In the genomic region with DNA sequence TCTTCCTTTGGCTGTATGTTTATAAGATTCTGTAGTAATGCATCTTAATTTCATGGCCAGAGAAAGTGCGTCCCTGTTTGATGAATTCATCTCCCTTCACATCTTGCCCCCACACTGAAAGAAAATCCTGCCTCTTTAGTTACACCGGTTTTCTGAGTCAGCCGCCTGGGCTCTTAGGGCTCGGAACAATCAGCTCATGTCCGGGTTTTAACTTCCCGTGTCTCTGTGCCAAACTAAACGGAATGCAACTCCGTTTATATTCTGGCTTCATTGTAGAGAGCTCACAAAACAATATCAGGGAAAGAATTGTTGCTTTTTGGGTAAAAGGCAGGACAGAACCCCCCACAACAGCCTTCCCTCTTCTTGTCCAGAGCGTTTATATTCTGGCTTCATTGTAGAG, we compare ENCODE assay signal across 14 mouse cellular contexts. TPM values are rescaled to one million over a fixed set of nuclear protein-coding genes. Genes with fewer than 3 reads are reported as not detected.
DNase-seq lines count a peak whose midpoint lies in the region; ATAC-seq and TF ChIP-seq lines count a peak whose summit lies in the region.
"Had no signal": no experiment of that assay in that cellular context is flagged by ENCODE, and none has a peak within 500 bp of the region (broad histone marks: within the 10 kb centered on the region; RNA-seq: fewer than 3 reads in every experiment).

No protein-coding gene starts in this region.

- no peak for ATAC-seq in heart, embryonic 11.5 days (replicated peaks; ENCODE audit: insufficient number of reproducible peaks, low FRiP score, low TSS enrichment)
- ATAC-seq in heart, embryonic 15.5 days (replicated peaks; ENCODE audit: insufficient number of reproducible peaks, insufficient read depth, low FRiP score, low read depth) = 0 out of 2 replicates have a peak, but pooled peaks have one; percentile 49
- no peak for ATAC-seq in megakaryocyte, adult 5-6 weeks (ENCODE audit: poor library complexity, severe bottlenecking)
- ATAC-seq: intestine, embryonic 15.5 days had no signal

- TF ChIP-seq POLR2A in lung, adult 2 months (IDR thresholded peaks at IDR 0.05; ENCODE audit: borderline replicate concordance, extremely low read depth, low read depth, low read length) = no peak

- no peaks in the 10 kb centered on the region for H3K4me1 ChIP-seq in heart, embryonic 11.5 days (ENCODE audit: control insufficient read depth, insufficient read depth, low read length)
- H3K4me1 ChIP-seq in heart, embryonic 15.5 days (replicated peaks) = peaks cover 5% of the 10 kb centered on the region
- peaks cover 5% of the 10 kb centered on the region for H3K4me1 ChIP-seq in lung, adult 2 months (ENCODE audit: control insufficient read depth, insufficient read depth, low read length)
- H3K4me1 ChIP-seq: embryonic facial prominence, embryonic 15.5 days; intestine, embryonic 15.5 days had no signal

- H3K4me3 ChIP-seq in heart, embryonic 11.5 days (ENCODE audit: low read depth, low read length) = no peak overlapping the region
- no peak overlapping the region for H3K4me3 ChIP-seq in heart, embryonic 15.5 days
- no peak overlapping the region for H3K4me3 ChIP-seq in lung, adult 2 months (replicated peaks; ENCODE audit: extremely low read depth, low read depth, low read length)
- H3K4me3 ChIP-seq: embryonic facial prominence, embryonic 15.5 days; erythroblast, embryonic 14.5 days; forebrain, embryonic 10.5 days; hindbrain, embryonic 10.5 days; intestine, embryonic 15.5 days had no signal

- 79% methylated on average over 9 of the region's 9 CpGs for WGBS in heart, embryonic 11.5 days (ENCODE audit: insufficient replicate concordance)
- WGBS in heart, embryonic 15.5 days = 61% methylated on average over 9 of the region's 9 CpGs
- 56% methylated on average over 9 of the region's 9 CpGs for WGBS in lung, adult 2 months

- no peak overlapping the region for H3K4me2 ChIP-seq in heart, embryonic 11.5 days
- no peak overlapping the region for H3K4me2 ChIP-seq in heart, embryonic 15.5 days
- H3K4me2 ChIP-seq: embryonic facial prominence, embryonic 15.5 days; hindbrain, embryonic 14.5 days; intestine, embryonic 15.5 days had no signal

- peaks cover 7% of the 10 kb centered on the region; the same call in 1 of the 2 replicates for H3K36me3 ChIP-seq in heart, embryonic 11.5 days (ENCODE audit: control insufficient read depth, insufficient read depth, low read length)
- peaks cover 7% of the 10 kb centered on the region for H3K36me3 ChIP-seq in heart, embryonic 15.5 days
- H3K36me3 ChIP-seq: G1E had no signal

- H3K27me3 ChIP-seq in heart, embryonic 11.5 days (ENCODE audit: control insufficient read depth, insufficient read depth, low read length) = no peaks in the 10 kb centered on the region
- H3K27me3 ChIP-seq in heart, embryonic 15.5 days = no peaks in the 10 kb centered on the region
- H3K27me3 ChIP-seq: embryonic facial prominence, embryonic 15.5 days; intestine, embryonic 15.5 days had no signal

- no peak for DNase-seq in heart, adult 8-10 months (ENCODE audit: low spot score)
- no peak for DNase-seq in heart, postnatal 25 days (ENCODE audit: low spot score)
- DNase-seq in lung, postnatal 25 days (ENCODE audit: low spot score) = peak; percentile 29
- DNase-seq in lung, adult 2 months = no peak

- H3K9me3 ChIP-seq in heart, embryonic 11.5 days (replicated peaks; ENCODE audit: control insufficient read depth, low read length) = no peaks in the 10 kb centered on the region
- no peaks in the 10 kb centered on the region for H3K9me3 ChIP-seq in heart, embryonic 15.5 days (replicated peaks)
- H3K9me3 ChIP-seq: embryonic facial prominence, embryonic 15.5 days; forebrain, embryonic 10.5 days; G1E; hindbrain, embryonic 10.5 days; intestine, embryonic 15.5 days had no signal

- H3K9ac ChIP-seq in heart, embryonic 11.5 days (ENCODE audit: low read depth, low read length) = no peak overlapping the region
- H3K9ac ChIP-seq in heart, embryonic 15.5 days = no peak overlapping the region
- H3K9ac ChIP-seq: embryonic facial prominence, embryonic 15.5 days; hindbrain, embryonic 14.5 days; intestine, embryonic 15.5 days had no signal

- peak overlapping the region; percentile 2; the same call in 1 of the 2 replicates for H3K27ac ChIP-seq in heart, embryonic 11.5 days (ENCODE audit: low read depth, low read length)
- H3K27ac ChIP-seq in heart, embryonic 15.5 days = peak overlapping the region; percentile 36
- H3K27ac ChIP-seq: embryonic facial prominence, embryonic 15.5 days; hindbrain, embryonic 14.5 days; intestine, embryonic 15.5 days had no signal

- intact Hi-C loops in heart, postnatal 25 days (cut with DNase I) = no loop called here

- no peak for TF ChIP-seq CTCF in lung, adult 2 months (IDR thresholded peaks at IDR 0.05; ENCODE audit: insufficient read depth, low read length)

RNA-seq across cellular contexts. Expression of gene Clstn1, which starts 42.5 kb away (rescaled TPM):
- polyA plus RNA-seq in heart, embryonic 11.5 days (2014; fragmentation: Nextera tagmentation; extraction: Ambion mirVana) = 12.3 and 18.1 TPM in 2 replicates
- 10 to 100 TPM; 85.3 to 96.5 (median 94.1) TPM for total RNA-seq in heart, adult 8-10 months (2022)
- polyA plus RNA-seq in heart, embryonic 15.5 days (2015; fragmentation: Nextera tagmentation; extraction: Ambion mirVana) = 21.3 and 32.1 TPM in 2 replicates
- total RNA-seq in heart, postnatal 25 days (2021) = 10 to 100 TPM; 80.7 to 84.0 TPM
- 93.8 and 111 TPM in 2 replicates for polyA plus RNA-seq in lung, adult 2 months (2012; rRNA removed)
- 0.64 and 0.74 TPM in 2 replicates for total RNA-seq in megakaryocyte, adult 5-6 weeks (2015)
- total RNA-seq in megakaryocyte, adult 5-6 weeks (2017) = 1.2 and 1.8 TPM in 2 replicates

Comparison
In these comparisons a context has a peak if more than half of its experiments do, and no peak if none do; other contexts are left out.
1. RNA of gene Clstn1, which starts 42.5 kb away (total RNA-seq): 85.3 to 96.5 TPM in heart, adult 8-10 months and 80.7 to 84.0 TPM in heart, postnatal 25 days; 0.64 to 1.8 TPM in megakaryocyte, adult 5-6 weeks; every median in the first group is over 10 times any median in the second.